Mouse (Mus musculus) heart, embryonic 14.5 days (tissue): ENCODE data around the gene Mrpl42. TPM values are rescaled to one million over a fixed set of nuclear protein-coding genes. Genes with fewer than 3 reads are reported as not detected.

Experiments used
- ATAC-seq: fragments of 200-750 bp; cut with Nextera tagmentation; 2 replicates; pipeline ENCODE4 v1.8.0; 2017; ENCODE audit warnings: low read depth, moderate TSS enrichment; ENCODE audit not compliant: insufficient number of reproducible peaks, insufficient read depth, low FRiP score
- H3K27ac ChIP-seq, 2 experiments: fragments of 200-500 bp in 1 of 2; fragments of 300-500 bp in 1 of 2; sonication (generic) in 1 of 2; replicated peaks in 1 of 2; 2 replicates each; pipeline ENCODE4 v1.5.1; 2012 to 2014; ENCODE audit warnings: low read depth in 2 of 2, low read length in 2 of 2, control low read depth in 1 of 2, mild to moderate bottlenecking in 1 of 2, mixed read lengths in 1 of 2; ENCODE audit not compliant: control insufficient read depth in 1 of 2, insufficient read depth in 1 of 2
- H3K27me3 ChIP-seq: fragments of 300-500 bp; sonication (generic); 2 replicates; pipeline ENCODE4 v1.6.1; 2014; ENCODE audit warnings: mild to moderate bottlenecking, low read length, control low read depth; ENCODE audit not compliant: control insufficient read depth, insufficient read depth
- H3K36me3 ChIP-seq: fragments of 300-500 bp; sonication (generic); 2 replicates; pipeline ENCODE4 v1.6.1; 2014; ENCODE audit warnings: mild to moderate bottlenecking, control low read depth, low read length, mixed read lengths; ENCODE audit not compliant: control insufficient read depth, insufficient read depth
- H3K4me1 ChIP-seq, 2 experiments: fragments of 200-500 bp in 1 of 2; fragments of 300-500 bp in 1 of 2; sonication (generic) in 1 of 2; 2 replicates each; pipeline ENCODE4 v1.6.1; 2012 to 2014; ENCODE audit warnings: low read length in 2 of 2, control low read depth in 1 of 2, mixed read lengths in 1 of 2; ENCODE audit not compliant: control insufficient read depth in 2 of 2, insufficient read depth in 2 of 2
- H3K4me2 ChIP-seq: fragments of 300-500 bp; sonication (generic); 2 replicates; pipeline ENCODE4 v1.6.1; 2014; ENCODE audit warnings: mild to moderate bottlenecking, low read length
- H3K4me3 ChIP-seq, 2 experiments: fragments of 200-500 bp in 1 of 2; fragments of 300-500 bp in 1 of 2; sonication (generic) in 1 of 2; 2 replicates each; pipeline ENCODE4 v1.5.1; 2012 to 2014; ENCODE audit warnings: low read length in 2 of 2, mild to moderate bottlenecking in 2 of 2, control low read depth in 1 of 2, low read depth in 1 of 2, moderate library complexity in 1 of 2; ENCODE audit not compliant: control insufficient read depth in 1 of 2, insufficient read depth in 1 of 2
- H3K9ac ChIP-seq: fragments of 300-500 bp; sonication (generic); 2 replicates; pipeline ENCODE4 v1.6.1; 2014; ENCODE audit warnings: mild to moderate bottlenecking, low read length
- H3K9me3 ChIP-seq: fragments of 300-500 bp; sonication (generic); 2 replicates; pipeline ENCODE4 v1.6.1; 2016; ENCODE audit warnings: low read length, control low read depth; ENCODE audit not compliant: control insufficient read depth
- WGBS: fragments of 180-500 bp; shearing (Covaris S2); extraction: QIAGEN DNeasy Blood & Tissue Kit; methylation state at CpG from one replicate; pipeline ENCODE4 v1.1.7; 2014; 5-methylcytosine and 5-hydroxymethylcytosine counted together
- polyA plus RNA-seq: library from polyadenylated mRNA; unstranded; fragments of >200 nt; fragmentation: Nextera tagmentation; extraction: Ambion mirVana; gene quantifications from 2 replicates; pipeline ENCODE4 v1.2.1, GENCODE M21; 2014

The Mrpl42 gene
- polyA plus RNA-seq, 1 experiment from 2014 or later = 673 TPM

- no peak overlapping the region for H3K4me2 ChIP-seq
- H3K27ac ChIP-seq = peak overlapping the region in 1 of 2 experiments; percentile 29; a peak in 1 of 4 replicates
- 77% methylated on average over 7 of the region's 7 CpGs for WGBS
- H3K9me3 ChIP-seq = no peaks in the 10 kb centered on the region
- no peak overlapping the region for H3K4me3 ChIP-seq
- no peak for ATAC-seq
- no peaks in the 10 kb centered on the region for H3K27me3 ChIP-seq
- H3K9ac ChIP-seq = no peak overlapping the region
- H3K36me3 ChIP-seq = no peaks in the 10 kb centered on the region
- H3K4me1 ChIP-seq = peaks cover 5 to 49% of the 10 kb centered on the region in 2 experiments
Measured at GRCm38 (mm10) chr10:95533382-95533781, 31.6 kb upstream of the Mrpl42 start.

GRCm38 (mm10) chr10:95532916-95533315 lies 31.2 kb upstream of the Mrpl42 start:
- Histone ChIP-seq H3K4me3 (no peak overlapping the region), H3K4me1 (peaks cover 5 to 47% of the 10 kb centered on the region in 2 experiments), H3K4me2 (no peak overlapping the region), H3K27ac (peak overlapping the region; percentile 24 to 29; a peak in 3 of 4 replicates), H3K9me3 (no peaks in the 10 kb centered on the region), H3K27me3 (no peaks in the 10 kb centered on the region), H3K36me3 (no peaks in the 10 kb centered on the region), H3K9ac (no peak overlapping the region)
- WGBS = 65% methylated on average over 5 of the region's 5 CpGs
- no peak for ATAC-seq

- WGBS = 76% methylated on average over 2 of the region's 2 CpGs
Measured at GRCm38 (mm10) chr10:95530551-95531121, 28.9 kb upstream of the Mrpl42 start.

GRCm38 (mm10) chr10:95526495-95527122 lies 24.9 kb upstream of the Mrpl42 start:
- Histone ChIP-seq H3K9ac (no peak overlapping the region), H3K4me1 (peaks cover 2 to 26% of the 10 kb centered on the region in 2 experiments; a peak in 3 of 4 replicates), H3K27ac (peak overlapping the region; percentile 16 to 37; a peak in 2 of 4 replicates), H3K9me3 (no peaks in the 10 kb centered on the region), H3K4me2 (no peak overlapping the region), H3K4me3 (no peak overlapping the region), H3K27me3 (no peaks in the 10 kb centered on the region), H3K36me3 (0 out of 2 replicates have a peak, but pooled peaks cover 4% of the 10 kb centered on the region)
- 83% methylated on average over 5 of the region's 5 CpGs for WGBS
- no peak for ATAC-seq

More at GRCm38 (mm10) chr10:95530551-95531121, 28.9 kb upstream of the Mrpl42 start:
- ATAC-seq = no peak
- Histone ChIP-seq H3K9me3 (no peaks in the 10 kb centered on the region), H3K4me2 (no peak overlapping the region), H3K36me3 (no peaks in the 10 kb centered on the region), H3K27ac (no peak overlapping the region), H3K9ac (no peak overlapping the region), H3K4me3 (no peak overlapping the region), H3K27me3 (no peaks in the 10 kb centered on the region), H3K4me1 (peaks cover 7 to 52% of the 10 kb centered on the region in 2 experiments)

- 94% methylated on average over 5 of the region's 5 CpGs for WGBS
- Histone ChIP-seq H3K9me3 (no peaks in the 10 kb centered on the region), H3K4me3 (no peak overlapping the region), H3K4me1 (peaks cover 2 to 26% of the 10 kb centered on the region in 2 experiments; a peak in 3 of 4 replicates), H3K4me2 (no peak overlapping the region), H3K9ac (no peak overlapping the region), H3K36me3 (0 out of 2 replicates have a peak, but pooled peaks cover 4% of the 10 kb centered on the region), H3K27ac (no peak overlapping the region), H3K27me3 (no peaks in the 10 kb centered on the region)
- ATAC-seq = no peak
Measured at GRCm38 (mm10) chr10:95525871-95526270, 24.1 kb upstream of the Mrpl42 start.

- H3K27me3 ChIP-seq = no peaks in the 10 kb centered on the region
- H3K9ac ChIP-seq = no peak overlapping the region
- H3K9me3 ChIP-seq = no peaks in the 10 kb centered on the region
- H3K4me2 ChIP-seq = no peak overlapping the region
- H3K4me1 ChIP-seq = peaks cover 2 to 23% of the 10 kb centered on the region in 2 experiments; a peak in 3 of 4 replicates
- WGBS = 51% methylated on average over 6 of the region's 6 CpGs
- H3K4me3 ChIP-seq = no peak overlapping the region
- no peak for ATAC-seq
- no peak overlapping the region for H3K27ac ChIP-seq
- H3K36me3 ChIP-seq = 0 out of 2 replicates have a peak, but pooled peaks cover 4% of the 10 kb centered on the region
Measured at GRCm38 (mm10) chr10:95525037-95525675, 23.4 kb upstream of the Mrpl42 start.

GRCm38 (mm10) chr10:95517656-95518055 lies 15.9 kb upstream of the Mrpl42 start:
- Histone ChIP-seq H3K9ac (no peak overlapping the region), H3K9me3 (no peaks in the 10 kb centered on the region), H3K27ac (no peak overlapping the region), H3K4me3 (no peak overlapping the region), H3K4me2 (no peak overlapping the region), H3K4me1 (peaks cover 4 to 30% of the 10 kb centered on the region in 2 experiments), H3K36me3 (peaks cover 24% of the 10 kb centered on the region), H3K27me3 (no peaks in the 10 kb centered on the region)
- no peak for ATAC-seq
- WGBS = 92% methylated on average over 6 of the region's 6 CpGs
